Mouse (Mus musculus) MEL (cell line): ENCODE data around the gene Syn3.

Experiments
- BHLHE40 ChIP-seq: IDR thresholded peaks from 2 replicates; pipeline ENCODE4 v1.6.1; 2012; ENCODE audit warnings: low read depth, mild to moderate bottlenecking, inconsistent platforms, low read length, improper control_type of control experiment, borderline replicate concordance
- CHD1 ChIP-seq: IDR thresholded peaks from 2 replicates; pipeline ENCODE4 v1.6.1; 2012; ENCODE audit warnings: low read depth, mild to moderate bottlenecking, inconsistent platforms, low read length, improper control_type of control experiment
- CTCF ChIP-seq, 3 experiments: IDR thresholded peaks in 2 of 3; conservative IDR thresholded peaks in 1 of 3; 2 replicates each; pipeline ENCODE4 v1.5.1; 2011 to 2012; ENCODE audit warnings: low read length in 3 of 3, low read depth in 2 of 3, mild to moderate bottlenecking in 2 of 3, improper control_type of control experiment in 1 of 3, inconsistent platforms in 1 of 3, mixed read lengths in 1 of 3, moderate library complexity in 1 of 3; ENCODE audit not compliant: control insufficient read depth in 1 of 3, insufficient read depth in 1 of 3, poor library complexity in 1 of 3, severe bottlenecking in 1 of 3
- E2F4 ChIP-seq: IDR thresholded peaks from 2 replicates; pipeline ENCODE4 v1.6.1; 2011; ENCODE audit warnings: low read depth, low read length, improper control_type of control experiment, borderline replicate concordance
- EP300 ChIP-seq, 2 experiments: IDR thresholded peaks; 2 replicates each; pipeline ENCODE4 v1.6.1; 2011; ENCODE audit warnings: improper control_type of control experiment in 2 of 2, low read length in 2 of 2, low read depth in 1 of 2, mild to moderate bottlenecking in 1 of 2
- MAZ ChIP-seq: IDR thresholded peaks from 2 replicates; pipeline ENCODE4 v1.6.1; 2012; ENCODE audit warnings: low read depth, mild to moderate bottlenecking, inconsistent platforms, low read length, improper control_type of control experiment
- NRF1 ChIP-seq: IDR thresholded peaks from 2 replicates; pipeline ENCODE4 v1.6.1; 2014; ENCODE audit warnings: low read depth, mild to moderate bottlenecking, inconsistent platforms, low read length, improper control_type of control experiment, moderate library complexity; ENCODE audit not compliant: poor library complexity, insufficient read depth, severe bottlenecking
- POLR2A ChIP-seq, 2 experiments: IDR thresholded peaks; 2 replicates each; pipeline ENCODE4 v1.6.1; 2011 to 2012; ENCODE audit warnings: low read length in 2 of 2, mild to moderate bottlenecking in 2 of 2, control low read depth in 1 of 2, improper control_type of control experiment in 1 of 2, low read depth in 1 of 2, moderate library complexity in 1 of 2; ENCODE audit not compliant: control insufficient read depth in 1 of 2, insufficient read depth in 1 of 2, poor library complexity in 1 of 2
- POLR2AphosphoS5 ChIP-seq: IDR thresholded peaks from 2 replicates; pipeline ENCODE4 v1.6.1; 2012; ENCODE audit warnings: low read depth, borderline replicate concordance, mild to moderate bottlenecking, inconsistent platforms, low read length, moderate library complexity, mixed read lengths
- TAL1 ChIP-seq: IDR thresholded peaks from 2 replicates; pipeline ENCODE4 v1.6.1; 2012; ENCODE audit warnings: mild to moderate bottlenecking, inconsistent platforms, low read length, moderate library complexity, mixed read lengths
- TCF12 ChIP-seq: IDR thresholded peaks from 2 replicates; pipeline ENCODE4 v1.6.1; 2014; ENCODE audit warnings: low read depth, mild to moderate bottlenecking, inconsistent platforms, low read length, improper control_type of control experiment, moderate library complexity
- UBTF ChIP-seq: IDR thresholded peaks from 2 replicates; pipeline ENCODE4 v1.6.1; 2012; ENCODE audit warnings: low read depth, mild to moderate bottlenecking, inconsistent platforms, low read length, improper control_type of control experiment, moderate library complexity, borderline replicate concordance; ENCODE audit not compliant: insufficient read depth
- ZMIZ1 ChIP-seq: IDR thresholded peaks from 2 replicates; pipeline ENCODE4 v1.6.1; 2012; ENCODE audit warnings: low read depth, mild to moderate bottlenecking, inconsistent platforms, low read length, improper control_type of control experiment, moderate library complexity
- ZNF384 ChIP-seq: IDR thresholded peaks from 2 replicates; pipeline ENCODE4 v1.6.1; 2012; ENCODE audit warnings: low read depth, mild to moderate bottlenecking, inconsistent platforms, low read length, improper control_type of control experiment

- TF ChIP-seq TAL1 = no peak
- no peak for TF ChIP-seq UBTF
- TF ChIP-seq POLR2A (IDR thresholded peaks at IDR 0.05; ENCODE audit: control insufficient read depth in 1 of 2, insufficient read depth in 1 of 2, low read depth in 1 of 2, low read length in 2 of 2, poor library complexity in 1 of 2) = no peak
- TF ChIP-seq ZMIZ1 = no peak
- TF ChIP-seq EP300 (IDR thresholded peaks at IDR 0.05; ENCODE audit: low read depth in 1 of 2, low read length in 2 of 2) = no peak
- TF ChIP-seq CTCF (IDR thresholded peaks at IDR 0.05 in 2 of 3, conservative IDR thresholded peaks at IDR 0.05 in 1 of 3; ENCODE audit: control insufficient read depth in 1 of 3, insufficient read depth in 1 of 3, low read depth in 2 of 3, low read length in 3 of 3, poor library complexity in 1 of 3, severe bottlenecking in 1 of 3) = no peak
- TF ChIP-seq TCF12 = no peak
- no peak for TF ChIP-seq E2F4
- TF ChIP-seq NRF1 = no peak
- no peak for TF ChIP-seq MAZ
- no peak for TF ChIP-seq CHD1
- no peak for TF ChIP-seq POLR2AphosphoS5
- TF ChIP-seq BHLHE40 = no peak
- no peak for TF ChIP-seq ZNF384
Observed at GRCm38 (mm10) chr10:86077272-86077671, 421.4 kb downstream of the Syn3 start.
